Mouse (Mus musculus) forebrain, embryonic 10.5 days (tissue): ENCODE results near the gene Sorcs2. TPM values are rescaled to one million over a fixed set of nuclear protein-coding genes. Genes with fewer than 3 reads are reported as not detected.

Experiments used
- DNase-seq: peaks from one replicate; pipeline ENCODE4 v3.0.0-alpha.2; 2017; ENCODE audit warnings: low spot score; ENCODE audit errors: extremely low spot score
- H3K27ac ChIP-seq: fragments of 300-500 bp; sonication (generic); 2 replicates; pipeline ENCODE4 v1.5.1; 2016; ENCODE audit warnings: mild to moderate bottlenecking
- H3K27me3 ChIP-seq: fragments of 300-500 bp; sonication (generic); 2 replicates; pipeline ENCODE4 v1.6.1; 2016; ENCODE audit warnings: mild to moderate bottlenecking; ENCODE audit not compliant: poor library complexity, severe bottlenecking
- H3K36me3 ChIP-seq: fragments of 300-500 bp; sonication (generic); replicated peaks from 2 replicates; pipeline ENCODE4 v1.6.1; 2016; ENCODE audit warnings: mild to moderate bottlenecking, moderate library complexity
- H3K4me1 ChIP-seq: fragments of 300-500 bp; sonication (generic); 2 replicates; pipeline ENCODE4 v1.6.1; 2016
- H3K4me3 ChIP-seq: fragments of 300-500 bp; sonication (generic); 2 replicates; pipeline ENCODE4 v1.5.1; 2016; ENCODE audit warnings: mild to moderate bottlenecking, moderate library complexity
- H3K9me3 ChIP-seq: fragments of 300-500 bp; sonication (generic); 2 replicates; pipeline ENCODE4 v1.6.1; 2016; ENCODE audit warnings: mild to moderate bottlenecking, moderate library complexity
- WGBS: fragments of 180-500 bp; shearing (Covaris S2); methylation state at CpG from one replicate; pipeline ENCODE4 v1.1.7; 2016; 5-methylcytosine and 5-hydroxymethylcytosine counted together
- polyA plus RNA-seq: library from polyadenylated mRNA; unstranded; fragments of >200 nt; fragmentation: Nextera tagmentation; extraction: Ambion mirVana; gene quantifications from 2 replicates; pipeline ENCODE4 v1.2.1, GENCODE M21; 2016

Sorcs2 gene
- polyA plus RNA-seq, 1 experiment from 2014 or later = 4.7 TPM

DNA sequence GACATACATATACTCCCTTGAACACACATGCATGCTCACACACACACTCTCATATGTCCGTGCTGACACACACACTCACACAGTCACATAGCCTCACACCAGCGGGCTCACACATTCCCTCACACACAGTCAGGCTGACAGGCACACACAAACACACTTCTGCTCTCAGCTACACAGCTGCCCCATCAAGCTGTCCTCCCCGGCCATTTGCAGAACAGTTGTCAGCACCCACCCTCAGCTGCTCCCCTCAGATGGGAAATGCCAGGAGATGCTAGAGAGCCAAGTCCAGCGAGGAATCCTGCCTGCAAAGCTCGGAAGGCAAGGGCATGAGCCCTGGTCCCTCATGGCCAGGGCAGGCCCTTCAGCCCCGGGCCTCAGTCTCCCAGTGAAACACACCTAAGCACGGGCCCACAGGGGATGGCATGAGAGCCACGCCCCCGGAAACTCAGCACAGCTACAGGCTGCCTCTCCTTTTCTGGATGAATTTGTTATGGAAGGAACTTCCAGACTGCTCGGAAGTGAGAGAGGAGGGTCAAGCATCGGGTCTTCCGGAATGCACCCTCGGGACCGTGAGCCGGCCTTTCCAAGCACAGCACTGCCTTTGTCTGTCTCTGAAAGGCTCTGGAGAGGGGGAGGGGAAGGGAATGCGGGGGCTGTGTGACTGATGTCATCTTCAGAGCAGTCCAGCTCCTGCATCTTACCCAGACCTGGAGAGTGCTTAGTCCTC, 84.4 kb downstream of the Sorcs2 start:
- peaks cover 59% of the 10 kb centered on the region for H3K4me1 ChIP-seq
- H3K27me3 ChIP-seq = no peaks in the 10 kb centered on the region
- 31% methylated on average over 16 of the region's 16 CpGs for WGBS
- no peaks in the 10 kb centered on the region for H3K9me3 ChIP-seq
- 0 out of 2 replicates have a peak overlapping the region, but pooled peaks have one; percentile 5 for H3K4me3 ChIP-seq
- peak; percentile 63 for DNase-seq
- no peaks in the 10 kb centered on the region for H3K36me3 ChIP-seq
- peak overlapping the region; percentile 86 for H3K27ac ChIP-seq

DNA sequence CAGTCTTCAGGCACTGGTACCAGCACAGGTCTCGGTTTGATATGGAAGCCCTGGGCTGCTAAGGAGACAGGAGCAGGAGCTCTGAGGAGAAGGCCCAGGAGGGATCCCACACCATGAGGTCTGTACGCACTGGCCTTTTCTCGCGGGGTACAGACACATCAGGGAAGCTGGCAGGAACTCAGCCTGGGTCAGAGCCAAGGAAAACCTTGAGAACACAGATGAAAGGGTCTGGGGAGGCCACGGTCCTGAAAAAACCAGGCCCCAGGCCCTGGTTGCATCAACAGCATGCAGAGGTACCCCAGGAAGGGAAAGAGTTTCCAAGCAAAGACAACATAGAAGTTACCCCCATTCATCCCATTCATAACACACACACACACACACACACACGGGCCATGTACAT, 85.0 kb downstream of the Sorcs2 start:
- Histone ChIP-seq H3K9me3 (no peaks in the 10 kb centered on the region), H3K4me3 (no peak overlapping the region), H3K4me1 (peaks cover 54% of the 10 kb centered on the region), H3K36me3 (no peaks in the 10 kb centered on the region), H3K27me3 (no peaks in the 10 kb centered on the region), H3K27ac (peak overlapping the region; percentile 86)
- 82% methylated on average over 6 of the region's 6 CpGs for WGBS
- DNase-seq = no peak

DNA sequence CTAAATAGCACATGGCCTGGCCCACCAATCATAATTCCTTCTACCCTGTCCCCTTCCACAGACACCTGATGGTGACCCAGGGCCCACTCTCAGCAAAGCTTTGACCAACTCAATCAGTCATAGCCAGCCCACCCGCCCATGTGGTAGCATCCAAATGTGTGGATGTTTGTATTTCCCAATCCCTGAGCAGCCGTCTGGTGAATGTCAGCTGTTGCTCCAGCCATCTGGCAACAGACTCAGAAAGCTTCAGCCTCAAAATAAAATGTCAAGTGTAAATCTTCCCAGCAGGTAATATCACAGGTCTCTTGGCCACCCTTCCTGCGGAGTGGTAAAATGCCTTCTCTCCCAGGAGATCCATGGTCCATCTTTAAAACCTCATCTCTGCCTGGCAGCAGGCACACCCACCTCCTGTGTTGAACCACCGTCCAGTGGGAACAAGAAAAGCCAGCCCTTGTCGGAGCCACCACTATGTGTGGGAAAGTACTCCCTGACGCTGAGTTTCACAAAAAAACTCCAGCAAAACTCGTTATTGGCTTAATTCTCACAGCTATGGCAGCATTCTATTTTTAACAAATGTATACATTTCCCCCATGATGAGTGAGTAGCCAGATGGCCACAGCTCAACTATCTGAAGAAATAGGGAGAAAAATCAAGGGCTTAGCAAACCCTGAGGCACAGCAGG, 93.5 kb downstream of the Sorcs2 start:
- H3K27me3 ChIP-seq = no peaks in the 10 kb centered on the region
- 82% methylated on average over 7 of the region's 7 CpGs for WGBS
- H3K4me1 ChIP-seq = peaks cover 8% of the 10 kb centered on the region; the same call in 1 of the 2 replicates
- H3K4me3 ChIP-seq = no peak overlapping the region
- H3K27ac ChIP-seq = no peak overlapping the region
- no peaks in the 10 kb centered on the region for H3K36me3 ChIP-seq
- no peaks in the 10 kb centered on the region for H3K9me3 ChIP-seq
- DNase-seq = no peak

DNA sequence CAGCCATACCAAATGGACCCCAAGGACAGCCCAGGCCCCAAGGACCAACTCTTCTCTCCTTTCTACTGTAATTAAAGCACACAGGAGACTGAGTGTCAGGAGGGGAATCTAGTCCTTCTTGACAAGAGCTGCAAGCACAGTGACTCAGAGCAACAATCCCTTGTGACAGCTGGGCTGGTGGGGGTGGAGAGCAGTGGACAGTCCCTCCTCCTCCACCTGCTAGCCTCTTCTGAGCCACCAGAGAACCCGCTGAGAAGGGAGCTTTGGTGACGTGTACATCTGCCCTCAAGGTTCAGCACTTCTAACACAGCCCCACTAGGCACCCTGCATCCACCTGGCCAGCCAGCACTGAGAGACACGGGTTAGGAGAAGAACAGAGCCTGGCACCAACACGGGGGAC, 96.8 kb downstream of the Sorcs2 start:
- Histone ChIP-seq H3K36me3 (no peaks in the 10 kb centered on the region), H3K27ac (0 out of 2 replicates have a peak overlapping the region, but pooled peaks have one; percentile 35), H3K4me3 (no peak overlapping the region), H3K9me3 (no peaks in the 10 kb centered on the region), H3K27me3 (no peaks in the 10 kb centered on the region), H3K4me1 (0 out of 2 replicates have a peak, but pooled peaks cover 3% of the 10 kb centered on the region)
- DNase-seq = no peak
- WGBS = 61% methylated on average over 4 of the region's 4 CpGs

DNA sequence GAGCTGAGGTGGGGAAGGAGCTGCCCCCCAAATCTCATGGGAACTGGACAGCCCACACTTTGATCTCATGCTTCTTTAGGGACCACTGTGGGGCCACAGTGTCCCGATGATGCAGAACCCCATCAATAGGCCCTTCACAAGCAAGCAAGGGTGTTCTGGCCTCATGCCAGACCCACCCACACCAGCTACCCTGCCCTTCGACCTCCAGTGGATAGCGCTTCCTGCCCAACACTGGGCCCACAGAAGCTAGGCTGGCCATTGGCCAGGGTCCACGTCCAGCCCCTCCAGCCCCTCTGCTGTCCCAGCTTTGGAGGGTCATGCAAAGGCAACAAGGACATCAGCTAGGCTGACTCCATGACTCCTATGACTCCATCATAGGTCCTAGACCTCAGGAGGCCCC, 99.9 kb downstream of the Sorcs2 start:
- no peak overlapping the region for H3K27ac ChIP-seq
- no peak for DNase-seq
- WGBS = 89% methylated on average over 4 of the region's 4 CpGs

DNA sequence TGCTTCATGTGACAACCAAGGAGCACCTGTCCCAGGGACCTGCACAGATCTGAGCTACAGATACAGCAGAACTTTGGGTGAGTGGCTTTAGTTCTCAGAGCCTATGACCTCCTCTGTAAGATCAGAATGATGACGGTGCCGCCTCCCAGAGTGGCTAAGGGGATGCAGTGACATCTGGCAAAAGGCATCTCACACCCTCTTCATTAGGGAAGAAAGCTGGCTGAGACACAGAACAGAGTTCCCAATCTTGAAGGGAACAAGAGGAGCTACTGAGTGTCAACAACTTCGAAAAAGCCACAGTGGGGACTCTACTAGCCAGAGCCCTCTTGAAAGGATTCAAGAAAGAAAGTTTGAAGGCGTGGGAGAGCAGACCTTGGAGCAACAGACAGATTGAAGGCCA, 100.7 kb downstream of the Sorcs2 start:
- Histone ChIP-seq H3K4me3 (no peak overlapping the region), H3K36me3 (no peaks in the 10 kb centered on the region), H3K27ac (no peak overlapping the region; the same call in 1 of the 2 replicates), H3K9me3 (no peaks in the 10 kb centered on the region), H3K4me1 (peaks cover 17% of the 10 kb centered on the region), H3K27me3 (no peaks in the 10 kb centered on the region)
- DNase-seq = no peak
- WGBS = 73% methylated on average over 4 of the region's 4 CpGs

More for the DNA sequence above, 99.9 kb downstream of the Sorcs2 start:
- Histone ChIP-seq H3K9me3 (no peaks in the 10 kb centered on the region), H3K4me3 (no peak overlapping the region), H3K27me3 (no peaks in the 10 kb centered on the region), H3K4me1 (peaks cover 14% of the 10 kb centered on the region), H3K36me3 (no peaks in the 10 kb centered on the region)

DNA sequence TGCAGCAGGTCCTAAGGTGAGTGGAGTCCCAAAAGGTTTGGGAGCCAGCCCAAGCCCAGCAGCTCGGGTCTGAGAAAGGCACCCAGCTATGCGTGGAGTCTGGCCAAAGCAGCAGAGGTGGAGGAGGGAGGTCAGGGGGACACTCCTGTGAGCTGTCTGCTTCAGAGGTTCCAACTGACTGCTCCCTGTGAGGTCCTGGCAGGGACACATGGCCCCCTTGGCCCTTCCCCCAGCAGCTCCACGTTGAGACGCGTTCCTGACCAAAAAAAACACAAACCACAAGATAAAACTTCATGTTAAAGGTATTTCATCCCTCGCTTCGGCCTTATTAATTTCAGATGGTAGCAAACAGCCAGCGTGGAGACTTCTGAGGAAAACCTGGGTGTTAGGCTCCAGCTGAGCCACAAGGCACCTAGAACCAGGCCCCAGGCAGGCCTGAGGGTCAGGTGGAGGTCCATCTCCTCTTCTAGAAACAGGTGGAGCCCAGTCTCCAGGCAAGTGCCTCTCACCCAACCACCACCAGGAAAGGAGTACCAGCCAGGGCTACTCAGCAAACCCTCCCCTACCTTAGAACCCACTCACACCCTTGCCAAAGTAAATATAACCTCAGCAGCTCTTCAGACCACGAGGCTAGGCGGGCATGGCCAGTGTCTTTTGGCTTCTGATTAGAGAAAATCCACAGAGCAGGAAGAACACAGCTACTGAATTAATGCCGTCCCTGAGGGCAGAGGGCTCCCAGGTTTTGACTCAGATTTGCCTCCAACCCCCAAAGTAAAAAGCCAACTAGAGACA, 104.6 kb downstream of the Sorcs2 start:
- WGBS = 77% methylated on average over 11 of the region's 11 CpGs
- Histone ChIP-seq H3K4me1 (peaks cover 13% of the 10 kb centered on the region), H3K4me3 (no peak overlapping the region), H3K9me3 (no peaks in the 10 kb centered on the region), H3K27ac (no peak overlapping the region), H3K36me3 (no peaks in the 10 kb centered on the region), H3K27me3 (no peaks in the 10 kb centered on the region)
- DNase-seq = no peak

DNA sequence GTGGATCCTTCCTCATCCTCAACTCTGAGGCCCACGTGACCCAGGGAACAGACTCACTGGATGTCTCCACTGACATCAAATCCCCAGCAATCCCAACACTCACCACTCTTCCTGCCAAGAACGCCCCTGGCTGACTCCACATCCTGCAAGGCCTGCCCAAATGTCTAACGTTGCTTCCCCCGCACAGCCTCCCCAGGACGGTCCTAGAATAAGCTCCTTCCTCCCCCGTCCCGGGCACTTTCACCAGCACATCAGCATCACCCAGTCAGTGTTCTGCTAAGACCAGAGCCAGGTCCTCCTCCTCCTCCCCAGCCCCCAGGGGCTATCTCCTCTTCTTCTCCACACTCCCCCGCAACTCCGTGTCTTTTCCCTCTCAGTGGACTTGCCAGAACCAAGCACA, 105.6 kb downstream of the Sorcs2 start:
- Histone ChIP-seq H3K27me3 (no peaks in the 10 kb centered on the region), H3K27ac (0 out of 2 replicates have a peak overlapping the region, but pooled peaks have one; percentile 4), H3K36me3 (no peaks in the 10 kb centered on the region), H3K9me3 (no peaks in the 10 kb centered on the region), H3K4me1 (peaks cover 13% of the 10 kb centered on the region), H3K4me3 (no peak overlapping the region)
- WGBS = 87% methylated on average over 9 of the region's 9 CpGs
- no peak for DNase-seq

DNA sequence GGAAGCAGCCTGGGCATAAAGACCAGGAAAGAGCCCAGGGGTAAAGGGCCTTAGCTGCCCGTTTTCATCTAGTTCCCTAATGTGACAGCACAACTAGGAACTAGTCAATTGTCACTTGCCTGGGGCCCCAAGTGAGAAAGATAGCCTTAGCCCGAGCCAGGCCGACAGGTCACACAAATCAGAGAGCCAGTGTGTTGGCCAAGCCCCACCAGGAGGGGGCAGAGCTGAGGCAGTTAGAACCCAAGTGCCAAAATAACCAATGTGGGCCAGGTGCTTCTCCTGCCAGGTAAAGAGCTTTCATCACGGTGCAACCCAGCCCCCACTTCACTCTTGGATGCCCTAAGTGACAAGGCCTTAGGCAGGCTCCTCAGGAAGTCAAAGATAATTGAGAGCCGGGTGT, 106.7 kb downstream of the Sorcs2 start:
- no peak for DNase-seq
- 54% methylated on average over 5 of the region's 5 CpGs for WGBS

DNA sequence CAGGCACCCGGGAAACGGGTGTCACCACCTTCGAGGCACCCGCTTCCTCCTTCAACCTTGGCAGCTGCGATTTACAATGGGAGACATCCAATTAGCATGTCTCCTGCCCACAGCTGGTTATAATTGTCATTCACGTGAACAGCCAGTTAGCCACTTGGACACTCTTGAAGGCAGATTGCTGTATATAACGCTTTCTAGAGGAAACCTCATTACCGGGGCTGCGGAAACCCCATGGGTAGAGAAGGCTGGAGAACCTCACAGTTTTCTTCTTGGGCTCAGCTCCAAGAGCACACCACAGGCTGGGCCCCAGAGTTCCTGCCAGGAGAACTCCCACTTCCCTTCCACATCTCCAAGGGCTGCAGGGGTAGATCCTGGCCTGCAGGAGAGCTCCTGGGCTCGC, 112.5 kb downstream of the Sorcs2 start:
- H3K4me1 ChIP-seq = peaks cover 23% of the 10 kb centered on the region
- no peaks in the 10 kb centered on the region for H3K36me3 ChIP-seq
- peak overlapping the region; percentile 45; the same call in 1 of the 2 replicates for H3K27ac ChIP-seq
- no peak for DNase-seq
- no peaks in the 10 kb centered on the region for H3K9me3 ChIP-seq
- H3K27me3 ChIP-seq = no peaks in the 10 kb centered on the region
- H3K4me3 ChIP-seq = no peak overlapping the region
- 74% methylated on average over 10 of the region's 10 CpGs for WGBS

More for the DNA sequence above, 106.7 kb downstream of the Sorcs2 start:
- Histone ChIP-seq H3K4me3 (no peak overlapping the region), H3K9me3 (no peaks in the 10 kb centered on the region), H3K4me1 (peaks cover 13% of the 10 kb centered on the region), H3K27me3 (no peaks in the 10 kb centered on the region), H3K27ac (0 out of 2 replicates have a peak overlapping the region, but pooled peaks have one; percentile 15), H3K36me3 (no peaks in the 10 kb centered on the region)

DNA sequence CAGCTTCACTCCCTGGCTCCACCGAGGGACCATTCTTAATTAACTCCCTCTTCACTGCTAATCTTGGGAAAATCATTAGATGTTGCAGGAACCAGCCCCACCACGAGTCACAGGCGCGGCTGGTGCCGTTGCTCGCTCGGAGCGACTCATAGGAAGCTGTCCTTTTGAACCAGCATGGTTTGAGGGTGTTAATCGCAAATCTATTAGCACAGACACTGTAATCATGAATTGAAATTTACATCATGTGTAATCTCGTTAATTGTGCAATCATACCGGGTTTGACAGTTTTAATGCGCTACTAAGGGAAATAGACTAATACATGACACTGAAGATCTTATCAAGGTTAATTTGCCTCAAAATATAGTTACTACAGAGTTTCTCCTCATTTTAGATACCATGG, 118.0 kb downstream of the Sorcs2 start:
- Histone ChIP-seq H3K9me3 (no peaks in the 10 kb centered on the region), H3K4me3 (no peak overlapping the region), H3K27me3 (no peaks in the 10 kb centered on the region), H3K27ac (no peak overlapping the region), H3K36me3 (no peaks in the 10 kb centered on the region), H3K4me1 (peaks cover 17% of the 10 kb centered on the region)
- 86% methylated on average over 12 of the region's 12 CpGs for WGBS
- DNase-seq = no peak

DNA sequence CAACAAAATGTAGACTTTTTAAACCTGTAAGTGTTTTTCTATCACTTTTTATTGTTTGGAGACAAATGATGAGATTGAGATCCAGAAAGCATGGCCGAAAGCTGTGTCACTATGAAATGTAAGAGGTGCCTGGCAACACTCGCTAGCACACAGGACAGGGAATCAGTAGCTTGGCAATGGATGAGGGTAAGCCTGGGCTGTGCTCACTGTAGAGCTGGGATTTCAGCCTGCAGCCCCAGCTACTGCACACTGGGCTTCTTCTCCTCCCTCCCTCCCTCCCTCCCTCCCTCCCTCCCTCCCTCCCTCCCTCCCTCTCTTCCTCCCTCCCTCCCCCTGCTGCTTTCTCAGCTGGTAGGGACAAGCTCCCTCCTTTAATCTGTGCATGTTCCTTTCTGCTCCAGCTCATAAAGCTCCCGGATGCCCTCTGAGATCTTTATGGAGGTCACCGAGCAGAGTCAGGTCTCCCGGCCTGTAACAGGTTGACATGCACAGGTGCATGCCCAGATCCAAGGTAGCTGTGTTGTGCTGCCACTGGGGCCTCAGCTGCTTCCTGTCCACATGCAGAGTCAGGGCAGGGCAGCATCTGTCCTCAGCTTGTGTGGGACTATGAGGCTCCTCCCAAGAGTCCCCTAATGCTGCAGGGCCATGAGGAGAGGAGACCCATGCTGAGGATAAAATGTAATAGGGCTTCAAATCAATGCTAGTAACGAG, 123.1 kb downstream of the Sorcs2 start:
- DNase-seq = no peak
- peaks cover 5% of the 10 kb centered on the region; the same call in 1 of the 2 replicates for H3K4me1 ChIP-seq
- no peak overlapping the region for H3K27ac ChIP-seq
- no peaks in the 10 kb centered on the region for H3K36me3 ChIP-seq
- 77% methylated on average over 6 of the region's 6 CpGs for WGBS
- H3K4me3 ChIP-seq = no peak overlapping the region
- no peaks in the 10 kb centered on the region for H3K9me3 ChIP-seq
- no peaks in the 10 kb centered on the region for H3K27me3 ChIP-seq
